Mouse (Mus musculus) spleen, postnatal 4 days (tissue): ENCODE measurements at regions not wholly inside any gene's neighbourhood (a gene's known extent, or its start where the extent isn't known, plus 50 kb on each side); places are given as distances from the start of the nearest gene placed in this dataset.
A peak's percentile ranks its signal among the peaks of the same experiment; 100 is the strongest.

Source experiments
- DNase-seq, 2 experiments: peaks; one replicate each; pipeline ENCODE4 v3.0.0; 2022; ENCODE audit warnings: low spot score in 2 of 2

- DNase-seq, result no peak
These were observed 514.1 kb upstream of the Zfp462 start for GRCm38 (mm10) chr4:54430789-54431188.

- DNase-seq, result no peak
These were observed 484.3 kb upstream of the Zfp462 start for GRCm38 (mm10) chr4:54460596-54460995.

GRCm38 (mm10) chr4:54469176-54469575 lies 475.7 kb upstream of the Zfp462 start:
- no peak for DNase-seq

GRCm38 (mm10) chr4:54470022-54471008 lies 474.5 kb upstream of the Zfp462 start:
- no peak for DNase-seq

- DNase-seq, result no peak
These were observed 473.8 kb upstream of the Zfp462 start for GRCm38 (mm10) chr4:54471009-54471408.

- no peak for DNase-seq
These were observed 463.1 kb upstream of the Zfp462 start for GRCm38 (mm10) chr4:54481766-54482165.

- no peak for DNase-seq
These were observed 451.8 kb upstream of the Zfp462 start for GRCm38 (mm10) chr4:54493074-54493473.

GRCm38 (mm10) chr4:54497312-54497994 lies 447.4 kb upstream of the Zfp462 start:
- no peak for DNase-seq

GRCm38 (mm10) chr4:54515934-54516333 lies 428.9 kb upstream of the Zfp462 start:
- DNase-seq, result no peak

GRCm38 (mm10) chr4:54523283-54523682 lies 421.6 kb upstream of the Zfp462 start:
- DNase-seq, result no peak

- DNase-seq, result no peak
These were observed 418.8 kb upstream of the Zfp462 start for GRCm38 (mm10) chr4:54526003-54526586.

GRCm38 (mm10) chr4:54527660-54528059 lies 417.2 kb upstream of the Zfp462 start:
- peak; percentile 25 to 59 for DNase-seq

GRCm38 (mm10) chr4:54531739-54532138 lies 413.1 kb upstream of the Zfp462 start:
- no peak for DNase-seq

GRCm38 (mm10) chr4:54533846-54534245 lies 411.0 kb upstream of the Zfp462 start:
- peak in 1 of 2 experiments; percentile 38 for DNase-seq

GRCm38 (mm10) chr4:54552864-54553618 lies 391.8 kb upstream of the Zfp462 start:
- no peak for DNase-seq

- no peak for DNase-seq
These were observed 381.8 kb upstream of the Zfp462 start for GRCm38 (mm10) chr4:54563075-54563474.

GRCm38 (mm10) chr4:54573185-54573584 lies 371.7 kb upstream of the Zfp462 start:
- no peak for DNase-seq

GRCm38 (mm10) chr4:54587197-54587596 lies 357.7 kb upstream of the Zfp462 start:
- peak in 1 of 2 experiments; percentile 54 for DNase-seq

GRCm38 (mm10) chr4:54588704-54589103 lies 356.1 kb upstream of the Zfp462 start:
- no peak for DNase-seq

- DNase-seq, result no peak
These were observed 343.0 kb upstream of the Zfp462 start for GRCm38 (mm10) chr4:54601671-54602512.
